Mouse (Mus musculus) brown adipose tissue, adult 24 weeks (tissue): ENCODE measurements around the gene Hnrnpa3. TPM values are rescaled to one million over a fixed set of nuclear protein-coding genes. Genes with fewer than 3 reads are reported as not detected.
"Not testable (repeated sequence)": the region's sequence is repeated elsewhere in the genome, so short reads cannot be mapped to it uniquely, and the experiment has no call there.

ENCODE experiments used
- H3K27ac ChIP-seq: fragments of 200-500 bp; replicated peaks from 2 replicates; pipeline ENCODE4 v1.5.1; 2012; ENCODE audit warnings: low read depth, mild to moderate bottlenecking, low read length
- H3K4me1 ChIP-seq: fragments of 200-500 bp; 2 replicates; pipeline ENCODE4 v1.6.1; 2012; ENCODE audit warnings: low read length, mixed read lengths; ENCODE audit not compliant: control insufficient read depth, insufficient read depth, insufficient read length
- H3K4me3 ChIP-seq: fragments of 200-500 bp; 2 replicates; pipeline ENCODE4 v1.5.1; 2012; ENCODE audit warnings: low read depth, mild to moderate bottlenecking, low read length, moderate library complexity; ENCODE audit not compliant: insufficient read depth
- polyA plus RNA-seq: library from polyadenylated mRNA; stranded (reverse); fragments of >200 nt; gene quantifications from 2 replicates; pipeline ENCODE4 v1.2.4, GENCODE M21; 2012; ENCODE audit not compliant: missing spikeins, insufficient read depth, insufficient read length

The Hnrnpa3 gene
- polyA plus RNA-seq, 1 experiment: 58.7 TPM

DNA sequence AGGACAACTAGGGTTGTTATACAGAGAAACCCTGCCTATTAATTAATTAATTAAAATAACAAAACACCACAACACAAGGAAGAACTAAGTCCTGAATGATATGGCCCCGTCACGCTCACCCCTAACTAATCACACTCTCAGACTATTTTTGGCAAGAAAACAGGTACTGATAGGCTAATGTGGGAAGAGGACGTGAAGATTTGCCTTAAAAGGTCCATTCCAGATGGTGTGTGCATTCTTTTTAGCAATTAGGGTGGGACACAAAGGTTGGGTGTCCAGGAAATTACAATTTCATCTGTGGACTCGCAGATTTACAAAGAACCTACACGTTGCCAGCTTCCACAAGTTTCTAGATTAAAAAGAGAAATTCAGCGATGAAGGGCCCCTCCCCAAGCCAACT lies 27.0 kb upstream of the Hnrnpa3 start:
- Histone ChIP-seq H3K4me1 (peaks cover 3% of the 10 kb centered on the region; the same call in 1 of the 2 replicates), H3K27ac (no peak overlapping the region), H3K4me3 (no peak overlapping the region)

DNA sequence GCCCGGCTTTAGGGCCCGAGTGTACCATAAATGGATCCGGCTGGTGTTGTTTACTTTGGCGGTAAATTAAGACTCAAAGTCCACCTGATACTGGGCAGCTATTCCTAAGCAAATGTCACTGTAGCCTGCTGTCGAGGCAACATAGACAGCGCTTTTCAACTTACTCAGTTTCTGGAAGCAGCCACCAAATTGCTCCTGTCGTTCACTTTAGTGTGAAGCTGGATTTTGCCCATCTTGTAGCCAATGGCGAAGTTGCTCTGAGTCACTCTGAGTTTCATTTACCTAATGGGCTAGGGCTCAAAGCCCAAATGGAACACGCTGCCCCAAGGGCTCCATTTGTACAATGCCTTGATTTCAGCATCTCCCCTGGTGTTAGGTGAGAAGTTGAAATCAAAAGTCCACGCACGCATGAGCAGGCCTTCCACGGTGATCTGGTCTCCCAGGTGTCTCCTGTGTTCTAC lies 26.3 kb upstream of the Hnrnpa3 start:
- Histone ChIP-seq H3K4me3 (no peak overlapping the region), H3K4me1 (peaks cover 3% of the 10 kb centered on the region; the same call in 1 of the 2 replicates), H3K27ac (no peak overlapping the region)

DNA sequence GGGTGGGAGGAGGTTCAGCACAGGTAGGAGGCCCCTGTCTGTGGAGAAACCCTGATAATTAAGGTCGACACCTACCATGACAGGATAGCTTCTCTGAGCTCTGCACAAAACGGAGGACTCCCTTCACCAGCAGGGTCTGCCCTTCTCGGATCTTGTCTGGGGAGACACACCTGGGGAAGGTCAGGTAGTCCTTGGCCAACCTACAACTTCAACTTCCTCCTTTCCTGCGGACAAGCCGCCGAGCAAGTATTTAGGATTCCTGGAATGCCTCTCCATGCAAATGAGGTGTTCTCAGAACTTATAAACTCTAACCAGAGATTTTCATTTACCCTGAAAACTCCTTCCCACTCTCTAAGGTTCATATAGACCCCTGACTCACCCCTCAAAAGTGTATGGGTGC lies 25.7 kb upstream of the Hnrnpa3 start:
- H3K27ac ChIP-seq: no peak overlapping the region
- no peak overlapping the region for H3K4me3 ChIP-seq
- peaks cover 3% of the 10 kb centered on the region; the same call in 1 of the 2 replicates for H3K4me1 ChIP-seq

DNA sequence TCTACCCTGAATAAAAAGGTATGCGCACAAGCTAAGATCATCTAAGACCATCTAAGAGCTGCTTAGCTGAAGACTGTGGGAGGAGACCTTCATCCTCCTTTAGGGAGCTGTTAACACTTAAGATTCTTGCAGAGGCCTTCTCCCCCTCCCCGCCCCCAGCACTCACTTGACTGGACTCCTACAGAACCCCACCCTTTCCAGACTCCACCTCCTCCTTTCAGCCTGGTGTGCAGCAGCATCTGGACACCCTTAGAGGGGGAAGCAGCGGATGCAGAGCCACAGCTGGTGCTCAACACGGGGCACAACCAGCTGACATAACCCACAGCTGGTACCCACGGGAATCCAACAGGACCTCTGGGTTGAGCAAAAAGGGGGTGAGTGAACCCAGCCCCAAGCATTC lies 25.3 kb upstream of the Hnrnpa3 start:
- Histone ChIP-seq H3K4me3 (no peak overlapping the region), H3K27ac (no peak overlapping the region), H3K4me1 (peaks cover 3% of the 10 kb centered on the region; the same call in 1 of the 2 replicates)

DNA sequence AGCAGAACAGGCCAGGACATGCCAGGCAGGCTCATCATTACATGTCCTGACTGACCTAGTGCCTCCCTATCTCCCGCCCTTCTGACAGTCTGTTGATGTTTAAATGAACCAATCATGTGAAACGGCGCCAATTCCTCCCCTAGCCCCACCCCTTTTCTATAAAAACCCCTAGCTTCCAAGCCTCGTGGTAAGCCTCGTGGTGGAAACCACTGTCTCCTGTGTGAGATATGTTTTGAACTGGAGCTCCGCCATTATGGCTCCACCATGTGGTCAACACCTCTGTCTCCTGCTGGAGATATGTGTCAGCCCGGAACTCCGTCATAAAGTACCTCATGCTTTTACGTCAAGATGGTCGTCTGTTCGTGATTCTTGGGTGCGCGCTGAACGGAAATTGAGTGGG lies 24.6 kb upstream of the Hnrnpa3 start:
- not testable (repeated sequence) for H3K4me3 ChIP-seq, H3K27ac ChIP-seq, H3K4me1 ChIP-seq

DNA sequence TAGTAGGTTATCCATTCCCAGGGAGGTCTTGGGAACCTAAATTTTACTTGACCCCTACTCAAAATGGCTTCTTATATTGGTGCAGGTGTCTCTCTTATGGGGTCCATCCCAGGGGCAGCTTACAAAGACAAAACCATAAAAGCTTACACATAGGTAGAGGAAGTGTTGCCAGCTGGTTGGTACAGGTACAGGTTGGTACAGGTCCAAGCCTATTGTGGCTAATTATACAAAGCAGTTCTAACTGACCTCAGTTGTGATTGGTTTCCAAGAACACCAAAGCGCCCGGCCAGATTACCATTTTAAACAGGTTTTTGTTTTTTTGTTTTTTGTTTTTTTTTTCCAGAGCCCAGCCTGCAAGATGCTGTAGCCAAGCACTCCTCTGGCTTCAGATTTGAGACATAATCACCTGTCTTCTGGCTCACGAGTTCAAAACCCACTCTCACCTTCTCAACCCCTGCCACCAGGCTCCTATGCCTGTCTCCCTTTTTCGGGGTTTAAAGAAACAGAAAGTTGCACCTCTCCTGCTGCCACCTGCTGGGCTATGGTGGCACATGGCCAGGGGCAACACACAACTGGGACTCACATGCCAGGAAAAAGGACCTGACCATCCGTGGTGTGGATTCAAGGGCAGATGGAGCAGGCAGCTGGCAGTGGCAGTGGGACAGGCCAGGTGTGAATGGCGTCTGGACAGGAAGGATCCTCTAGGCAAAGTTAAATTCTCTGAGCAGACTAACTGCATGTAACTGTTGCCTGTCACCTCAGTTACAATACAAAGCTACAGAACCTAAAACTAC lies 22.6 kb upstream of the Hnrnpa3 start:
- H3K4me3 ChIP-seq: no peak overlapping the region
- no peak overlapping the region for H3K27ac ChIP-seq
- peaks cover 3% of the 10 kb centered on the region; the same call in 1 of the 2 replicates for H3K4me1 ChIP-seq

DNA sequence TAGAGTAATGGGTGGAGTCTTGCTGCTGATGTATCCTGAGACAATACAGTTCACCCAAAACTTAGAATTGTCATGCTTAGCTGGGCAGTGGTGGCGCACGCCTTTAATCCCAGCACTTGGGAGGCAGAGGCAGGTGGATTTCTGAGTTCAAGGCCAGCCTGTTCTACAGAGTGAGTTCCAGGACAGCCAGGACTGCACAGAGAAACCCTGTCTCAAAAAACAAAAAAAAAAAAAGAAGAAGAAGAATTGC lies 22.1 kb upstream of the Hnrnpa3 start:
- H3K27ac ChIP-seq, H3K4me3 ChIP-seq, H3K4me1 ChIP-seq: not testable (repeated sequence)

DNA sequence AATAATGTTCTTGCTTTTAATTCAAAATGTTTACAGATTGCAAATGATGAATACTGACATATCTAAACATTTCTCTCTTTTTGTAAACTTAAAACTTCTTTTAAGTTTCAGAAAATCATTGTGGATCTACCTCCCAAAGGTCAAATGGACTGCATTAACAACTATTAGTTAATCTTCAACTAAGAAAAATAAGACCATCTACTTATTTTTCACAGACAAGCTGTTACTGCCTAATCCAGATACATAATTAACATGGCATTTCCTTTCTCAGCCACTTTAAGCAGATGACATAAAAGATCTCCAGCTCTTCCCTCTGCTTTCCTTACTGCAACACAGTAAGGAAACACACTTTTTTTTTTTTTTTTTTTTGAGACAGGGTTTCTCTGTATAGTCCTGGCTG lies 21.7 kb upstream of the Hnrnpa3 start:
- Histone ChIP-seq H3K4me1 (peaks cover 3% of the 10 kb centered on the region; the same call in 1 of the 2 replicates), H3K4me3 (no peak overlapping the region), H3K27ac (peak overlapping the region; percentile 78)

DNA sequence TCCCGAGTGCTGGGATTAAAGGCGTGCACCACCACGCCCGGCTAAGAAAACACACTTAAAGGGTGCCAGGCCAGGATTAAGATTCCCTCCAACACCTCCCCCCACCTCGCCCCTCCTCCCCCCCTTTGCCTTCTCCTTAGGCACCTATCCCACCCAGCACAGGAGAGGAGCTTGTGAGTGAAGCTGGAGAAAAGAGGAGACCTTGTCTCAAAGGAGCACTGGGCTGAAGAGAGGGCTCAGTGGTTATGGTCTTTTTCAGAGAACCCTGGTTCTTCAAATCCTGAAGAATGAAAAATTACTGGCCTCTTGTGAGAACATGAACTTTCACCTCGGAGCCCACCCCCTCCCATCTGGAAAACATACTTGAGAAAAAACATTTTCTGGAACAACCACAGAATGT lies 21.2 kb upstream of the Hnrnpa3 start:
- H3K27ac ChIP-seq: peak overlapping the region; percentile 78
- not testable (repeated sequence) for H3K4me3 ChIP-seq, H3K4me1 ChIP-seq

DNA sequence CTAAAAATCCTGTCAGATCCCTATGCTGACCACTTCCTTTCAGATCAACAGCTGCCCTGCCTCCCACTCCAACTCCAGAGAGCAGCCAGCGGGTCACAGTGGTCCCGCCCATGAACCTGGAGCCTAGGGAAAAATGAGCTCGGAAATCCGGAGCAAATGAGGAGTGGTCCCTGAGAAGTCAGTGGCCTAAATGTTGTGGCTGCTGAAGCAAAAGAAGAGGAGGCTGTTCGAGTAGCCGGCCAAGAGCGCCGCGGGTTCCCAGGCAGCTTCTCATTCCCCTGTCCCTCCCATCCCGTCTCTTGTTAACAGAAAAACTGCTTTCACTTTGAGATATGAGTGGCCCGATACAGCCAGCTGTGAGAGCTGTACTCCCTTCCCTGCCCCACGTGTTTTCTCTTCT lies 19.5 kb upstream of the Hnrnpa3 start:
- Histone ChIP-seq H3K27ac (peak overlapping the region; percentile 89), H3K4me3 (peak overlapping the region; percentile 54)
- not testable (repeated sequence) for H3K4me1 ChIP-seq

DNA sequence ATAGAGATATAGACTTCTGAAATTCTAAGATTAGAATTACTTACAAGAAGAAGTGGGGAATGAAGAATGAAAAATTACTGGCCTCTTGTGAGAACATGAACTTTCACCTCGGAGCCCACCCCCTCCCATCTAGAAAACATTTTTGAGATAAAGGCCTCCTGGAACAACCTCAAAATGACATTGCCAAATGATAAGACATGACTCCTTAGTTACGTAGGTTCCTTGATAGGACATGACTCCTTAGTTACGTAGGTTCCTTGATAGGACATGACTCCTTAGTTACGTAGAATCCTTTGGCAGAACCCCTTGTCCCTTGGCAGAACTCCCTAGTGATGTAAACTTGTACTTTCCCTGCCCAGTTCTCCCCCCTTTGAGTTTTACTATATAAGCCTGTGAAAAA lies 16.7 kb upstream of the Hnrnpa3 start:
- H3K27ac ChIP-seq, H3K4me3 ChIP-seq, H3K4me1 ChIP-seq: not testable (repeated sequence)

DNA sequence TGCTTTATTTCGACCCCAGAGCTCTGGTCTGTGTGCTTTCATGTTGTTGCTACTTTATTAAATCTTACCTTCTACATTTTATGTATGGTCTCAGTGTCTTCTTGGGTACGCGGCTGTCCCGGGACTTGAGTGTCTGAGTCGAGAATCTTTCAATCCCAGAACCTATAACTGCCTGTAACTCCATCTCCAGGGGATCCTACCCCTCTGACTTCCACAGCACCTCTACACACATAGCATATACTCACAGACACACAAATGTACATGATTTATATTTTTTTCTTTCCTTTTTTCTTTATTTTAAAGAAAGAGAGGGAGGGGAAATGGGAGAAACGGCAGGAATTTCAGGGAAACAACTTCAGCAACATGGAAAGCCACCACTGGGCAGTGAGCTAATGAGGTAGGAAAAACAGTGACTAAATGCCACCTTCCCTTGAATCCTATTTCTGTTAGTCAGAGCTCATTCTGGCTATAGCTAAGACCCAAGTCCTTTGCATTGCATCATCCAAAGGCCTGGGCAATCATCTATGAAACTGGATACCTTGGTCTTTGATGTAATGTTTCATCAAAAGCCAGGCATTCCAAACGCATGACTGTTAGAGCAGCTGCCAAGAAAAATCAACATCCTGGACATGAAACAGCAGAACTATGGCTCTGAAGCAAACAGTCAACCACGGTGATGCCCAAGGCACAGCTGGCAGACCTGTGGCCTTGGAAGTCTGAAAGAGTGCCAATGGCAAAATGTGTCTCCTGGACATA lies 16.1 kb upstream of the Hnrnpa3 start:
- Histone ChIP-seq H3K4me3 (no peak overlapping the region), H3K4me1 (no peaks in the 10 kb centered on the region), H3K27ac (peak overlapping the region; percentile 38)

DNA sequence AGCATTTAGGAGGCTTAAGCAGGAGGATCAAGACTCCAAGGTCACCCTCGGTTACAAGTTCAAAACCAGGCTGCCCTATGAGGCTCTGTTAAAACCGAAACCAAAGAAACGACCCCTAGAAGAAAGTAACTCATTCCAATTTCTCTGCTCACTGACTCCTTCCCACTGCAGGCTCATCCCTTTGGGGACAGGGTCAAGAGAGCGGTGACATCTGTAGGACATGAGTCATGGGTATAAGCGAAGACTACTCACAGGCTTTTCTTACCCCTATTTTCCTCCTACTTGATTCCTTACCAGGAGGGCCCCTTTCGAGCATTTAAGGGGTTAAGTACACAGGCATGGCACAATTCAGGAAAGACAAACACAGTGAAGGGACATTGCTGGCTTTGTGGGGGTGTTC lies 15.1 kb upstream of the Hnrnpa3 start:
- H3K27ac ChIP-seq: 0 out of 2 replicates have a peak overlapping the region, but pooled peaks have one; percentile 15
- H3K4me3 ChIP-seq: no peak overlapping the region
- H3K4me1 ChIP-seq: no peaks in the 10 kb centered on the region

DNA sequence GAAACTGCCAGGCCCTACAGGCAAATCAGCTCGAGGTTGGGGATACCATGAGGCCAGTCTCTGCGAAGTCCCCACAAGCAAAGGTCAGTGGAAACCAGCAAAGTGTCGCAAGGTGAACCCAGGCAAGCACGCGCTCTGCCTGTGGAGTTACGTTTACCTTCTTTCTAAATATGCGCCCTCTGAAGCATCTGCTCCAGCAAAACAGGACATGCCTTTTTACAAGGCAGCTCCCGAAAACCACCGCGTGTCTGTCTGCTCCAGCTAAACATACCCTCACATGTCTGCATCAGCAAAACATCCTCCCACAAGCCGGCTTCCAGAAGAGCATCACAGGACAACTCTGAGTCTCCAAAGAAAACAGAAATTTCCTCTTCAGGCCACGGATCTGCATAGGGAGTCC lies 13.8 kb upstream of the Hnrnpa3 start:
- Histone ChIP-seq H3K27ac (no peak overlapping the region), H3K4me1 (no peaks in the 10 kb centered on the region), H3K4me3 (no peak overlapping the region)

DNA sequence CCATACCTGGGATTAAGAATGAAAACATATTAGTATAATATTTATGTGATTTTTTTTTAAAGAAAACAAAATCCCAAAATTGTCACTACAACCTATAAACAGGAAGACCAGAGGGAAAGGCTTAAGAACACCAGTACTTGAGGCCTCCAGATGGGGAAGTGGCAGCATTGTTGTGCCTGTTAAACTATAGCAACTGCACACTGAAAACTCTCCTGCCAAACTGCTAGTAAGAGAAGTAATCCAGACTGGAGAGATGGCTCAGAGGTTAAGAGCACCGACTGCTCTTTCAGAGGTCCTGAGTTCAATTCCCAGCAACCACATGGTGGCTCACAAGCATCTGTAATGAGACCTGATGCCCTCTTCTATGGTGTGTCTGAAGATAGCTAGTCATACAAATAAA lies 8.6 kb upstream of the Hnrnpa3 start:
- H3K4me1 ChIP-seq: no peaks in the 10 kb centered on the region
- H3K4me3 ChIP-seq: no peak overlapping the region
- H3K27ac ChIP-seq: no peak overlapping the region

DNA sequence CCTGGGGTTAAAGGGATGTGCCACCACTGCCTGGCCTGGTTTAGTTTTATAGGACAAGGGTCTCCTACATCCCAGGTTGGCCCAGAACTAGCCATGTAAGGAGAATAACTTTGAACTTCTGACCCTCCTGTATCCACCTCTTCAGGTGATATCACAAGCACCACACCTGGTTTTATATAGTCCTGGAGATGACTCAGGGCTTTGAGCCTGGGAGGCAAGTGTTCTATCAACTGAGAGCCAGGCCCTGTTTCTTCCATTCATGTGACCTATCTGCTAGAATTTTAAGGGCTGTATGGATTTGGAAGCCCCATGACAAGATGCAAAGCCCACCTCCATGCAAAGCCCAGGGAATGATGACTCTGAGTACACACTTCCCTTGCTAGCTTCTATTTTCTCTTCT lies 5.9 kb upstream of the Hnrnpa3 start:
- H3K27ac ChIP-seq: no peak overlapping the region
- H3K4me3 ChIP-seq: no peak overlapping the region
- 0 out of 2 replicates have a peak, but pooled peaks cover 3% of the 10 kb centered on the region for H3K4me1 ChIP-seq
